Mouse (Mus musculus): ENCODE results near the gene D030056L22Rik. TPM values are rescaled to one million over a fixed set of nuclear protein-coding genes. Genes with fewer than 3 reads are reported as not detected.
A peak's percentile ranks its signal among the peaks of the same experiment; 100 is the strongest.

Gene D030056L22Rik
- polyA plus RNA-seq, 1 experiment: 23.2 TPM

DNA sequence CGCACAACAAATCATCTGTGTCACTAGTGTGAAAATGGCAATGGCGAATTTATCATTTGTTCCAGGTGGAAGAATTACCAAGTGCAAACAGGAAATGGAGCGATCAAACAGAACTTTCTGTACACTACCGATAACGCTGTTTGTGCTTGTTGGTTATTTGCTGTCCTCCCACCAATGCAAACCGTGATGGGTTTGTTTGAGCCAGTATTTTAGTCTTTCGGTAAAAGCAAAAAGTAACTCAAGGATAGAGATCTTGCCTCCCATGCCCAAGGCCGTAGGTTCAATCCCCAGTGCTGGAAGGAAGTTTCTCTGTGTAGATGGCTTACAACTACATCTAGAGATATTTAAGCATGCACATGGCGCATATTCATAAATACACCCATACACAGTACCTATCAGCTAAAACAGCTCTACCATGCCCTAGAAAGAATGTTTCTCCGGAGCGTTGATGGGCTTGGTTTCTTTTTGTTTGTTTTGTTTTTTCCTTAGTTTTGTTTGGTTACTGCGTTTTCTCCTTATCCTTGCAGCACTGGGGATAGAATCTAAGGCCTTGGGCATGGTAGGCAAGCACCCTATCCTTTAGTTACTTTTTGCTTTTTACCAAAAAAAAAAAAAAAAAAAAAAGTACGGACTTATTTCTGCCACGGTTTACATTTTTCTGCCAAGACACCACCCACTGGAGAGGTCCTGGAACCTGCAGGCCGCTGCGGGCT is 684 bp upstream of the D030056L22Rik start:
- peak; percentile 13 for TF ChIP-seq GATA1 (IDR thresholded peaks at IDR 0.05; ENCODE audit: low read length)

DNA sequence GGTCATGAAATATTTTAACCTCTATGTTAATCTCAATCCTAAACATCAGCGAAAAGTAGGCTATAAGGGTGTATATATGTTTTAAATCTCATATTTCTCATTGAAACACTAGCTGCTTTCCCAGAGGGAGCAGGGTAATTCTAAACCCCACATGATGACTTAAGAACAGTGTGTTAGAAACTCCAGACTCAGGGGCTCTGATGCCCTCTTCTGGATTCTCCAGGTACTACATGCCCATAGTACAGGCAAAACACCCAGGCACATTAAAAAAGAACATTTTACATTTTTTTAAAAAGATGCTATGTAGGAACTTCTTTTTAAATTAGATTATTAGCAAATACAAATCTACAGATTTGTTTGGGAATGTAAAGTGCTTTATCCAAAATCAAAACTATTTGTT is 3.4 kb downstream of the D030056L22Rik start:
- no peak for TF ChIP-seq GATA1 (IDR thresholded peaks at IDR 0.05; ENCODE audit: low read length)

DNA sequence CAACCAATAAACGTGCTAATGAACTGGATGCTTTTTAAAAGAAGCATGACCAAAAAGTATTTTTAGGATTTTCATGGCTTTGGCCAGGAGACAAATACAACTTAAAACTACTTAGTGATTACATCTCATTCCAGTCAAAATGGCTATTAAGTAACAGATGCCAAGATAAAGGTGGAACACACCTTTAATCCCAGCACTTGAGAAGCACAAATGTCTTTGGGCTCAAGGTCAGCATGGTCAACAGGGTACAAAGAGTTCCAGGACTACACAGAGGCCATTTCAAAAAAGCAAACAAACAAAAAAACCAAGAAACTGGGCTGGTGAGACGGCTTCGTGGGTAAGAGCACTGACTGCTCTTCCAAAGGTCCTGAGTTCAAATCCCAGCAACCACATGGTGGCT is 7.3 kb downstream of the D030056L22Rik start:
- no peak for TF ChIP-seq GATA1 (IDR thresholded peaks at IDR 0.05; ENCODE audit: low read length)

DNA sequence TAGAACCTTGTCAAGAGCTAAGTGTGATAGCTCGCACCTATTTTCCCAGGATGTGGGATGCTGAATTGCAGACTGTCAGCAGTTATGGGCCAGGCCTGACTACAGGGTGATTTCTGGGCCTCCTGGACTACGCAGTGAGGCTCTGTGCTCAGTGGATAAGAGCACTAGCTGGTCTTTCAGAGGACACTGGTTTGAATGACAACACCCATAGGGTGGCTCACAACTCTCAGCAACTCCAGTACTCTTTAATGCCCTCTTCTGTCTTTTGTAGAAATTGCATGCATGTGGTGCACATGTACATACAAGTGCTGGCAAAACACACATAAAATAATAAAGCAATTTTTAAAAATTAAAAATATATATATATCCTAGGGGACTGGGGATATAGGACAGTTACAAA is 12.2 kb downstream of the D030056L22Rik start:
- no peak for TF ChIP-seq GATA1 (IDR thresholded peaks at IDR 0.05; ENCODE audit: low read length)

DNA sequence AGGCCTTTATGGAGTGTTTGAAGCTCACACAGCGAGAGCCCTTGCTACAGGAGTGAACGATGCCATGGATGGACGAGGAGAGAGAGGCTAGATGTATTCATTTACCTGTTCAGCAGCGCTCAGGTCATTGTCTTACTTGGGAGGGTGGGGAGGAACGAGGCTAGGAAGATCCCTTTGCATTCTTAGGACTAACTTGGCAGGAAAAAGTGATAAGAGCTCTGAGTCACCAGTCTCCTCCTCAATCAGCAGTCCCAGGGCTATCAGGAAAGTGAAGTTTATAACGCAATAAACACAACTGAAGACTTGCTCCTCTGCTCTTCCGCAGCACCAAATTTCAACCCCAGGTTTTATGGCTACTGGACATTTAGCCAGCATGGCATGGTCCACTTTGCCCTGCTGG is 17.3 kb downstream of the D030056L22Rik start:
- no peak for TF ChIP-seq GATA1 (IDR thresholded peaks at IDR 0.05; ENCODE audit: low read length)

DNA sequence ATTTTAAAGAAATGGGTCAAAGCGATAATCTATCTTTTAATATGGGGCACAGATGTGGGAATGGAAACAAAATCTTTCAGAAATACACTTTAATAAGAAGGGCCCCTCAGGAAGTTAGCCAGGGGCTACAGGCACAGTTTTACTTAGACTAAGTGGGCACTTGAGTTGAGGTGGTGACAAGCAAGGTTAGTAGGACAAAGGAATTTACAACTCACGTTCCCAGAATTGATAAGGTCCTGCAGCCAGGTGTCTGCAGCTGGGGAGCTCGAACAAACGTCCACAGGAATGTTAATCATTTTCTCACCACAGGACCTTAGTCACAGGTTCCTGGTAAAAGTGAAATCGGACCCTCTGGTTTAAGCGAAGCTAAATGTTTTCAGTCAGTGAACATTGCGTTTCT is 18.1 kb downstream of the D030056L22Rik start:
- no peak for TF ChIP-seq GATA1 (IDR thresholded peaks at IDR 0.05; ENCODE audit: low read length)

DNA sequence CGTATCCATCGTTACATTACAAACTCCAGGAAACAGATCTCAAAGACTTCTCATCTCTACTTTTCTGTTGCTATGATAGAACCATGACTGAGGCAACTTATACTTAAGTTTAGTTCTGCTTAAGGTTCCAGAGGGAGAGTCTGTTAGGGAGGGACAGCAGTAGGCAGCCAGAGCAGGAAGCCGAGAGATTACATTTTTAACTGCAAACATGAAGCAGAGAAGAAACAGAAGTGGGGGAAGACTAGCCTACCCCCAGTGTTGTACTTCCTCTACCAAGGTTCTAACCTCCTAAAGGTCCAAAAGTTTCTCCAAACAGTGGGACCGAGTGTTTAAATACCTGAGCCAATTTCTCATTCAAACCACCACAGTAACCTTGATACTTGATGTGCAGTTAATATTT is 22.9 kb downstream of the D030056L22Rik start:
- no peak for TF ChIP-seq GATA1 (IDR thresholded peaks at IDR 0.05; ENCODE audit: low read length)

DNA sequence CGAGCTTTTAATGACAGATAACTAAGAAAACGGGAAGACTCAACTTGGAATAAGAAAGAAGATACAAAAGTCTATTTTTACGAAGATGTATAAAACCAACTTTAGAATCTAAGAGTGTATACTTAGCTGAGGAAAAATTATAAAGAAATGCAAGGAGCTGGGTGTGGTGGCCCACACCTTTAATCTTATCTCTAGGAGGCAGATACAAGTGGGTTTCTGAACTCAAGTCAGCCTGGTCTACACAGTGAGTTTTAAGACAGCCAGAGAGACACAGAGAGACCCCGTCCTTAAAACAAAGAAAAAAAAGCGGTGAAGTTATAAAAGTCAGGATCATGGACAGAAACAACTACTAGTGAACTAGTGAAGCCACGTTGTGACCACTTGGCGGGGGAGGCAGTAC is 26.2 kb downstream of the D030056L22Rik start:
- TF ChIP-seq GATA1 (IDR thresholded peaks at IDR 0.05; ENCODE audit: low read length): no peak

DNA sequence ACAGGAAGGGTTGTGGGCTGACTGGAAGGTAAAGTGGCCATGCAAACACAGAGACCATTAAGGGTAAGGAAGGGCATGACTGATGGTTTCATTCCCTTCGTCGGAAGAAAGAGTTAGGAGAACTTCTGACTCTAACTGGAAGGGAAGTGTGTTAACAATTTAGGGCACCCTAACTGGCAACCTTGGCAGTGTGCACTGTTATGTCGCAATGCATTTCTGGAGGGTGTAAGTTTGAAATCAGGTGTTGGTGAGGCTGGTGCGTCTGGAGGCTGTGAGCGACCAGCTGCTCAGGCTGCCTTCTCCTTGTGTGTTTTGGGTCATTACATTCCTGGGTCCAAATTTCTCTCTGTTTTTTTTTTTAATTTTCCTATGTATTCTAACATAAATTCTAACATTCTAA is 31.0 kb downstream of the D030056L22Rik start:
- no peak for TF ChIP-seq GATA1 (IDR thresholded peaks at IDR 0.05; ENCODE audit: low read length)

DNA sequence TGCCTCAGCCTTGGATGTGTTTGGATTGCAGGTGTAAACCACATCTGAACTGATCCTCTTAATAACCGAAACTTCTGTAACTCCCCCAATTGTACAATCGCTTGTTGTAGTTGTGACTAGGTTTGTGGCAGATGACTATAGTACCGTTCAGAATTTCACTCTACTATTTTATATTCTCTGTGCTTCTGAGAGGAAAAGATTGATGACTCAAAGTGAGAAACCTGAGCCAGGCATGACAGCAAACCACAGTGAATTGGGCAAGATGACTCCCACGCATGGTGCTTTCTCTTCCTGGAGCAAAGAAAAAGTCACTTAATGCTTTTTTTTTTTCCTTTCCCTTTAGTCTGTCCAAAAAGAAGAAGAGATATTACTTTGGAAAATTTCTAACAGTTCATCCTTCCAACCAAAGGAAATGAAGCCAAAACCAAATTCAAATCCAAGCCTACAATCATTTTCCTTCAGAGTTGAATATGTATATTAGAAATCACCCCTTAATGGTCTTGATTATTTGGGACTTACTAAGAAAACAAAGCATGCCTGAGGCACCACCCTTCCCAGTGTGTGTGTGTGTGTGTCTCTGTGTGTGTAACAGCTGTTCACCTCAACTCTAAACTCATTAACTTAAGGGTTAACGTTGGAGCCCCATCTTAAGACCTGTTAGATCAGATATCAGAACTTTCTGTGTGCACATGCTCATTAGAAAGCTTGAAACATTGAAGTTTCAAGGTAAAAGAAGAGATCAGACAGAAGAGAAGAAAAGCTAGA is 33.8 kb downstream of the D030056L22Rik start:
- TF ChIP-seq GATA1 (IDR thresholded peaks at IDR 0.05; ENCODE audit: low read length): no peak

DNA sequence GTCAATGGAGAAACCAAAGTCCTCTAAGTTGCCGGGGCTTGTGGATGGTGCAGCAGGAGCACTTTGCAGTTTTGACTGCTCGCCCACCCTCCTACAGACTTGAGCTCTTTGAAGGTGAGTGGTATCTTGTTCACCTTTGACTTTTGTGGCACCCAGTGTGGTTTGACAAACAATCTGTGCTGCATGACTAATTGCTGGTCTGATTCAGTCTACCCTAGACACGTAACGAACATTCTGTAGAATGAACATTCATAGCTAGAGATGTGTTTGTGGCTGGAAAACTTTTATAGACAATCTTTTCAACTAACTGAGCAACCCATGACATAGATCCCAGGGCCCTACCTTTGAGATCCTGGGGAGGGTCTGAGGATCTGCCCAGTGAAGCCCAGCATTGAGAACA is 34.4 kb downstream of the D030056L22Rik start:
- TF ChIP-seq GATA1 (IDR thresholded peaks at IDR 0.05; ENCODE audit: low read length): no peak

DNA sequence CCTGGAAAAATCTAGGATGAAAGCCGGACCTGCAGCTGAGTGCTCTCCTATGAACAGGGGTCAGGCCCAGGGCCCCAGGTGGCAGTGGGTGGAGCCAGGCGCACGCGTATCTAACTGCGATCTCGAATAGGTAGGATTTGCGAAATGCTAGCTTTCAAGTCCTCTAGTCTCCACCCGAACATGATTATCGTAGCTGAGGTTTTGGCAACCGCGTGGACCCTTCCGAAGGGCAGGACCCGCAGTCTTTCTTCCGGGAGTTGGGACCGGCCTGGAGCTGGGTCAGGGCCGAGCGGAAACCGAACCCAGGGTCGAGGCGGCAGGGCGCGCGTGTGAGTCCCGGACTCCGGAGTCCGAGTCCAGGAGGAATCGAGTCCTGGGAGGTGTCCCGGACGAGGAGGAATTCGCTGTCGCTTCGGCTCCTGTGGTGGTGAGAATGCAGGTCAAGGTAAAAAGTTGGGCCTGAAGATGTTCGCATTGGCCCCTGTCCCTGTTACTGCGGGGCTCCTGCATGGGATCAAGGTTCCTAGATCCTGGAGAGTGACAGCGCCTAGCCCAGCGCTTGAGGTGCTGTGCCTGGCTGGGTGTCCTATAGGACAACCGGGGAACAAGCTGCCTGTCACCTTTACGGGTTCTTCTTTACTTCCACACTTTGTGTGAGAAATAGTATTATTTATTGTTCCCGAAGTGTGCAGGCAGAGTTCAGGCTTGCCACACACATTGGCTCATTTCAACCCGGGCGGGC is 36.8 kb downstream of the D030056L22Rik start, which contains the start of gene Trpm6:
Trpm6 (plus strand) TSS at position 386 of the 742 bp plus-strand sequence.
- no peak for TF ChIP-seq GATA1 (IDR thresholded peaks at IDR 0.05; ENCODE audit: low read length)

DNA sequence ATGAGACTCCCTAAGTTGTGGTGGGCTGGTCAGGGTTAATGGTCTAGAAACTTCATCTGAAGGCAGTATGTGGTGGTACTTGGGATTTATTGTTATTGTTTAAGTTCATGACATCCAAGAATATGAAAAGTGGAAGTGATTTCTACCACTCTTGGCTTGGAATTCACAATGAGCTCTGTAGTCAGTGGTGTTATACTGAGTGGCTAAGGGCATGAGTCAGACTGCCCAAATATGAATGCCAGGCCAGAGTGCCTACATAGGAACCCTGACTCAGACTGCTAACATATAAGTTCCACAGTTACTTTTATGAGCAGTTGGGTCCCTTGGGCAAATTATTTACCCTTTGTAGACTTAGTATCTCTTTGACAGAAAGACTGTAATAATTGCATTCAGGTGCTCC is 44.2 kb downstream of the D030056L22Rik start:
- TF ChIP-seq GATA1 (IDR thresholded peaks at IDR 0.05; ENCODE audit: low read length): no peak

DNA sequence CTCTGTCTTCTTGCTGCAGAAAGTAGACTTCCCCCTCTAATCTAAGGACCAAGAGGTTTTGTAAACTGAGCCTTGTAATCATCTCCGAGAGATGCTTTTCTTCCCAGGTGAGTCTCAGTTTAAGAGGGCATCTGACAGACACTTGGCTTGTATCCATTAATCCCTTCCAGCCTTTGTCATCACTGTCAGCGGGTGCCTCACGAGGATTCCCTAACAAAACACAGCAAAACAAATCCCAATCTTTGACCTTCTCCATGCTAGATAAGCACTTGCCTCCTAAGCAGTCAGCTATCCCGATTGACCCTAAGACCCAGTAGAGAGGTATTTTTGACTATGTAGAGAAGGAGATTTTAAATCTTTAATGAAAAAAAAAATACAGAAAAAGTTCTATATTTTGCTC is 44.7 kb downstream of the D030056L22Rik start:
- TF ChIP-seq GATA1 (IDR thresholded peaks at IDR 0.05; ENCODE audit: low read length): no peak

DNA sequence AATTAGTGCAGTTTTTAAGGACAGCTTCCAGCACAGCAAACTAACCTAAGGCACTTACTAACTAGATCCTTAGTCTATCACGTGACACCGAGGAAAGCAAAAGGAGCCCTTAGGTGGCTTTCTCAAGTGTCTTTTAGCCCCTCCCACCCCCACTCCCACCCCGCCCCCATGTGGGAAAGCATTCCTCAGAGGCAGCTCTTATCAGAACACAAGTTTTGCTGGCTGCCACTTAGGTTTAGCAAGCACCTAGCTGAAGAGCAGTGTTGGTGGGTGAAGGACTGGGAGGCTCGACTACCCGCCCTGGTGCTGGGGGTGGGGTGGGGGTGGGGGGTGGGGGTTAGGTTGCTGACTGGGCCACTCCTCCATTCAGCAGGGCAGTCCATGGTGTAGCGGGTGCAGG is 45.3 kb downstream of the D030056L22Rik start:
- TF ChIP-seq GATA1 (IDR thresholded peaks at IDR 0.05; ENCODE audit: low read length): no peak

DNA sequence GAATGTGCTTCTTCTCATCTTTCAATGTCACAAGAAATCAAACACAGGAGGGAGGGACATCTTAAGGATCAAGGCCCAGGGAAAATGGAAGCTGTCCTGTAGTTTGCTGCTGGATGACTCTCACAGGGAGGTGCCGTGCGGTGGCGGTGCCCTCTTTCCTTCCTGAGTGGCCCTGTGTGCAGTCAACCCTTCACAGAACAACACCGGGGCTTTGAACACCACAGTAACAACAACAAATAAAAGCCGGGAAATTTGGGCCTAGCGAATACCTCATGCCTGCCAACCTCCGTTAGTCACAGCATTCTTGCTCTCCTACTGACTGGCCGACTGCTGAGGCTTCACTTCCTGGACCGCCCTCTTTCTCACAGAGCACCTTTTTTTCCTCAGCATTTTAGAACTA is 45.9 kb downstream of the D030056L22Rik start:
- no peak for TF ChIP-seq GATA1 (IDR thresholded peaks at IDR 0.05; ENCODE audit: low read length)
